8 mouse cellular contexts compared by ENCODE assay signal in the genomic region with DNA sequence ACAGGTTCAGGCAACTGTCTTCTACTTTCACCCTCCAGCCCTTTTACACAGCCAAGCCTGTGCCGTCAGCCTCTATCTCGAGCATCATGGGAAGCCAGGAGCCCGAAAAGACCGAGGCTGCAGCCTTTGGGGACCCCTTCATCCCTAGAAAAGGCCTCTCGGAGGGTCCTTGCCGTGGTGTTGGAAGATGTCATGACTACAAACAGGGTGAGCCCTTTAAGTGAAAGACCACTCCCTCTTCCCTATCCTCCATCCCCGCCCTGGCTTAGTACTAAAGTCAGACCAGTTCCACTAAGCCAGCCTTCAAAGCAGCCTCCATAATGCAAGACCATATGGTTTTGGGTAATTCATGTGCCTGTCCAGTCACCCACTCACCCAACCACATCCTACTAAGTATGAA. TPM values are rescaled to one million over a fixed set of nuclear protein-coding genes. Genes with fewer than 3 reads are reported as not detected.
DNase-seq lines count a peak whose midpoint lies in the region; ATAC-seq and TF ChIP-seq lines count a peak whose summit lies in the region.

No protein-coding gene starts in this region.

- DNase-seq in heart, postnatal 4 days, result no peak
- DNase-seq in forebrain, embryonic 10.5 days (ENCODE audit: extremely low spot score, low spot score), result no peak
- DNase-seq in liver, embryonic 13.5 days, result no peak
- DNase-seq in adrenal gland, adult 8-10 months, result no peak
- no peak for DNase-seq in layer of hippocampus, adult 9-10 months (ENCODE audit: low spot score)
- no peak for DNase-seq in thymus, postnatal 25 days

- TF ChIP-seq POLR2A in ES-Bruce4 (IDR thresholded peaks at IDR 0.05; ENCODE audit: insufficient read depth, low read length), result no peak

- TF ChIP-seq CTCF in ES-Bruce4 (IDR thresholded peaks at IDR 0.05; ENCODE audit: low read depth, low read length), result no peak

- H3K36me3 ChIP-seq in heart, embryonic 13.5 days, result peaks cover 64% of the 10 kb centered on the region
- peaks cover 21% of the 10 kb centered on the region for H3K36me3 ChIP-seq in ES-Bruce4 (ENCODE audit: control insufficient read depth, insufficient read depth, low read length, poor library complexity, severe bottlenecking)
- peaks cover 70% of the 10 kb centered on the region for H3K36me3 ChIP-seq in forebrain, embryonic 10.5 days (replicated peaks)
- H3K36me3 ChIP-seq in liver, embryonic 13.5 days, result peaks cover 64% of the 10 kb centered on the region

- H3K4me2 ChIP-seq in heart, embryonic 13.5 days, result peak overlapping the region; percentile 97
- peak overlapping the region; percentile 93 for H3K4me2 ChIP-seq in liver, embryonic 13.5 days

- no peaks in the 10 kb centered on the region for H3K27me3 ChIP-seq in heart, embryonic 13.5 days (replicated peaks)
- H3K27me3 ChIP-seq in ES-Bruce4 (ENCODE audit: control insufficient read depth, insufficient read depth, low read length, poor library complexity, severe bottlenecking), result no peaks in the 10 kb centered on the region
- H3K27me3 ChIP-seq in forebrain, embryonic 10.5 days (ENCODE audit: poor library complexity, severe bottlenecking), result no peaks in the 10 kb centered on the region
- H3K27me3 ChIP-seq in liver, embryonic 13.5 days, result no peaks in the 10 kb centered on the region

- no peaks in the 10 kb centered on the region for H3K9me3 ChIP-seq in heart, embryonic 13.5 days
- peaks cover 26% of the 10 kb centered on the region for H3K9me3 ChIP-seq in ES-Bruce4 (replicated peaks; ENCODE audit: control insufficient read depth, insufficient read depth, low read length, poor library complexity, severe bottlenecking)
- peaks cover 5% of the 10 kb centered on the region; the same call in 1 of the 2 replicates for H3K9me3 ChIP-seq in forebrain, embryonic 10.5 days
- no peaks in the 10 kb centered on the region for H3K9me3 ChIP-seq in liver, embryonic 13.5 days (replicated peaks)

- no peak for ATAC-seq in heart, embryonic 13.5 days (ENCODE audit: extremely low read depth, insufficient number of reproducible peaks, low FRiP score, low TSS enrichment)
- no peak for ATAC-seq in liver, embryonic 13.5 days (ENCODE audit: low read depth)

- H3K27ac ChIP-seq in heart, embryonic 13.5 days (replicated peaks), result peak overlapping the region; percentile 99
- peak overlapping the region; percentile 92 for H3K27ac ChIP-seq in ES-Bruce4 (ENCODE audit: insufficient read depth, low read length)
- peak overlapping the region; percentile 97 for H3K27ac ChIP-seq in forebrain, embryonic 10.5 days
- H3K27ac ChIP-seq in liver, embryonic 13.5 days, result peak overlapping the region; percentile 98

- H3K4me3 ChIP-seq in heart, embryonic 13.5 days, result peak overlapping the region; percentile 72
- peak overlapping the region; percentile 78 for H3K4me3 ChIP-seq in ES-Bruce4 (ENCODE audit: low read depth, low read length)
- peak overlapping the region; percentile 95 for H3K4me3 ChIP-seq in forebrain, embryonic 10.5 days
- peak overlapping the region; percentile 90 for H3K4me3 ChIP-seq in liver, embryonic 13.5 days (replicated peaks)

- TF ChIP-seq EP300 in ES-Bruce4 (IDR thresholded peaks at IDR 0.05; ENCODE audit: insufficient read depth, low read depth, low read length), result no peak

- peak overlapping the region; percentile 88 for H3K9ac ChIP-seq in heart, embryonic 13.5 days
- H3K9ac ChIP-seq in ES-Bruce4 (ENCODE audit: low read depth, poor library complexity, severe bottlenecking), result peak overlapping the region; percentile 94
- peak overlapping the region; percentile 97 for H3K9ac ChIP-seq in liver, embryonic 13.5 days

- 2% methylated on average over 7 of the region's 7 CpGs for WGBS in heart, embryonic 13.5 days
- WGBS in forebrain, embryonic 10.5 days, result 3% methylated on average over 7 of the region's 7 CpGs
- 4% methylated on average over 7 of the region's 7 CpGs for WGBS in liver, embryonic 13.5 days (ENCODE audit: insufficient replicate concordance)

- H3K4me1 ChIP-seq in heart, embryonic 13.5 days, result peaks cover 31% of the 10 kb centered on the region
- no peaks in the 10 kb centered on the region for H3K4me1 ChIP-seq in ES-Bruce4 (ENCODE audit: control insufficient read depth, insufficient read depth, low read length)
- peaks cover 36% of the 10 kb centered on the region for H3K4me1 ChIP-seq in forebrain, embryonic 10.5 days
- peaks cover 45% of the 10 kb centered on the region for H3K4me1 ChIP-seq in liver, embryonic 13.5 days (replicated peaks)

RNA-seq across cellular contexts. Expression of a gene that starts 6.9 kb away (rescaled TPM):
- polyA plus RNA-seq in heart, embryonic 13.5 days (2015; fragmentation: Nextera tagmentation; extraction: Ambion mirVana), result 7.3 and 7.7 TPM in 2 replicates
- 10 to 100 TPM; 37.4 to 38.0 TPM for total RNA-seq in heart, postnatal 4 days (2021)
- polyA plus RNA-seq in ES-Bruce4 (2011; ENCODE audit: insufficient read depth, insufficient read length, low read depth, missing spikeins), result 21.8 and 25.3 TPM in 2 replicates
- 7.3 and 7.7 TPM in 2 replicates for polyA plus RNA-seq in forebrain, embryonic 10.5 days (2016; fragmentation: Nextera tagmentation; extraction: Ambion mirVana)
- polyA plus RNA-seq in liver, embryonic 13.5 days (2015; fragmentation: Nextera tagmentation; extraction: Ambion mirVana), result 3.6 and 3.7 TPM in 2 replicates
- total RNA-seq in adrenal gland, adult 8-10 months (2022), result 10 to 100 TPM; 64.6 to 98.2 (median 75.6) TPM

RNA-seq across cellular contexts. Expression of a gene that starts 12.6 kb away (rescaled TPM):
- polyA plus RNA-seq in heart, embryonic 13.5 days (2015; fragmentation: Nextera tagmentation; extraction: Ambion mirVana), result 27.3 and 27.7 TPM in 2 replicates
- total RNA-seq in heart, postnatal 4 days (2021), result 10 to 100 TPM; 28.0 to 28.9 TPM
- polyA plus RNA-seq in ES-Bruce4 (2011; ENCODE audit: insufficient read depth, insufficient read length, low read depth, missing spikeins), result 45.3 and 48.0 TPM in 2 replicates
- 47.3 and 50.9 TPM in 2 replicates for polyA plus RNA-seq in forebrain, embryonic 10.5 days (2016; fragmentation: Nextera tagmentation; extraction: Ambion mirVana)
- 19.4 and 24.0 TPM in 2 replicates for polyA plus RNA-seq in liver, embryonic 13.5 days (2015; fragmentation: Nextera tagmentation; extraction: Ambion mirVana)
- 10 to 100 TPM; 49.1 to 65.5 (median 58.2) TPM for total RNA-seq in adrenal gland, adult 8-10 months (2022)

RNA-seq across cellular contexts. Expression of a gene that starts 23.1 kb away (rescaled TPM):
- 5.1 and 5.2 TPM in 2 replicates for polyA plus RNA-seq in heart, embryonic 13.5 days (2015; fragmentation: Nextera tagmentation; extraction: Ambion mirVana)
- 1 to 10 TPM; 3.9 to 4.8 TPM for total RNA-seq in heart, postnatal 4 days (2021)
- 2.7 and 2.8 TPM in 2 replicates for polyA plus RNA-seq in ES-Bruce4 (2011; ENCODE audit: insufficient read depth, insufficient read length, low read depth, missing spikeins)
- polyA plus RNA-seq in forebrain, embryonic 10.5 days (2016; fragmentation: Nextera tagmentation; extraction: Ambion mirVana), result 14.4 and 15.4 TPM in 2 replicates
- polyA plus RNA-seq in liver, embryonic 13.5 days (2015; fragmentation: Nextera tagmentation; extraction: Ambion mirVana), result 2.2 and 2.4 TPM in 2 replicates
- total RNA-seq in adrenal gland, adult 8-10 months (2022), result 1 to 10 TPM; 3.8 to 6.7 (median 4.5) TPM

RNA-seq across cellular contexts. Expression of a gene that starts 39.7 kb away (rescaled TPM):
- polyA plus RNA-seq in heart, embryonic 13.5 days (2015; fragmentation: Nextera tagmentation; extraction: Ambion mirVana), result 30.9 and 33.1 TPM in 2 replicates
- 10 to 100 TPM; 78.7 to 80.5 TPM for total RNA-seq in heart, postnatal 4 days (2021)
- 106 and 114 TPM in 2 replicates for polyA plus RNA-seq in ES-Bruce4 (2011; ENCODE audit: insufficient read depth, insufficient read length, low read depth, missing spikeins)
- polyA plus RNA-seq in forebrain, embryonic 10.5 days (2016; fragmentation: Nextera tagmentation; extraction: Ambion mirVana), result 52.8 and 63.6 TPM in 2 replicates
- polyA plus RNA-seq in liver, embryonic 13.5 days (2015; fragmentation: Nextera tagmentation; extraction: Ambion mirVana), result 12.6 and 14.5 TPM in 2 replicates
- total RNA-seq in adrenal gland, adult 8-10 months (2022), result 100 to 1,000 TPM; 103 to 156 (median 120) TPM

RNA-seq across cellular contexts. Expression of a gene that starts 47.3 kb away (rescaled TPM):
- 9.4 TPM in 2 replicates for polyA plus RNA-seq in heart, embryonic 13.5 days (2015; fragmentation: Nextera tagmentation; extraction: Ambion mirVana)
- 10 to 100 TPM; 16.5 to 17.1 TPM for total RNA-seq in heart, postnatal 4 days (2021)
- 13.0 and 13.6 TPM in 2 replicates for polyA plus RNA-seq in ES-Bruce4 (2011; ENCODE audit: insufficient read depth, insufficient read length, low read depth, missing spikeins)
- polyA plus RNA-seq in forebrain, embryonic 10.5 days (2016; fragmentation: Nextera tagmentation; extraction: Ambion mirVana), result 15.9 and 18.4 TPM in 2 replicates
- polyA plus RNA-seq in liver, embryonic 13.5 days (2015; fragmentation: Nextera tagmentation; extraction: Ambion mirVana), result 6.1 TPM in 2 replicates
- 10 to 100 TPM; 21.9 to 28.0 (median 26.2) TPM for total RNA-seq in adrenal gland, adult 8-10 months (2022)
